Mouse (Mus musculus) liver, postnatal 0 days (tissue): ENCODE measurements at regions not wholly inside any gene's neighbourhood (a gene's known extent, or its start where the extent isn't known, plus 50 kb on each side); places are given as distances from the start of the nearest gene placed in this dataset.

Source experiments
- CTCF ChIP-seq: sonication (generic); IDR thresholded peaks from 2 replicates; pipeline ENCODE4 v1.5.1; 2016; ENCODE audit warnings: antibody characterized with exemption, low read depth
- EP300 ChIP-seq: IDR thresholded peaks from 2 replicates; pipeline ENCODE4 v1.6.1; 2016; ENCODE audit warnings: antibody characterized with exemption, low read depth, mild to moderate bottlenecking

DNA sequence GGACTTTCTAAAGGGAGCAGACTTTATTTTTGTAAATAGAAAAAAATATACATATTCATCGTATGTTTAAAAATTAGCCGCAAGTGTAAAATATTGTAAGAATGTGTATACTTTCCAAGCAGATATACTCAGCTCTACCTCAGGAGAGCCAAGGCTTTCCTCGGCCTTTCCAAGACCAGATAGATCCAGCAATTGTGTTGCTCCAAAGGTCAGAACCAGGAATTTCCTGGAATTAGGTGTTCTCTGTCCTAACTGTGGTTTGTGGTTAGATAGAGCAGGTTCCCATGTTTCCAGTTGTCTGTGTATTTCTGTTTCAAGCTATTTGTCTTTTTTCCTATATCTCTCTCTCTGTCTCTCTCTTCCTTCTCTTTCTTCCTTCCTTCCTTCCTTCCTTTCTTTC lies 93.0 kb downstream of the Tpra1 start:
- TF ChIP-seq EP300 (no peak), CTCF (no peak)
